Mouse (Mus musculus): ENCODE results near the gene Olfr1378. TPM values are rescaled to one million over a fixed set of nuclear protein-coding genes. Genes with fewer than 3 reads are reported as not detected.

The Olfr1378 gene
- polyA plus RNA-seq, 1 experiment from 2014 or later = not detected

Other genes starting within 250 kb of the Olfr1378 start
- gene Zfp354c, start 138.8 kb upstream of the Olfr1378 start, polyA plus RNA-seq (2014; fragmentation: Nextera tagmentation; extraction: Ambion mirVana) = 18.8 and 35.7 TPM in 2 replicates
- gene Zfp879, start 125.0 kb upstream of the Olfr1378 start, polyA plus RNA-seq (2014; fragmentation: Nextera tagmentation; extraction: Ambion mirVana) = 0.31 and 0.76 TPM in 2 replicates
- gene Grm6, start 115.8 kb upstream of the Olfr1378 start, polyA plus RNA-seq (2014; fragmentation: Nextera tagmentation; extraction: Ambion mirVana) = not detected in 2 replicates
- 8.3 and 9.5 TPM in 2 replicates for gene Zfp454, start 78.9 kb upstream of the Olfr1378 start, polyA plus RNA-seq (2014; fragmentation: Nextera tagmentation; extraction: Ambion mirVana)
- gene Zfp2, start 50.4 kb upstream of the Olfr1378 start, polyA plus RNA-seq (2014; fragmentation: Nextera tagmentation; extraction: Ambion mirVana) = 11.1 and 17.4 TPM in 2 replicates
- 1.2 and 1.7 TPM in 2 replicates for gene Zfp354b, start 34.9 kb upstream of the Olfr1378 start, polyA plus RNA-seq (2014; fragmentation: Nextera tagmentation; extraction: Ambion mirVana)
- gene 4933414I15Rik, start 22.8 kb upstream of the Olfr1378 start, polyA plus RNA-seq (2014; fragmentation: Nextera tagmentation; extraction: Ambion mirVana) = not detected in 2 replicates
- not detected in 2 replicates for gene Prop1, start 12.8 kb upstream of the Olfr1378 start, polyA plus RNA-seq (2014; fragmentation: Nextera tagmentation; extraction: Ambion mirVana)
- not detected in 2 replicates for gene Olfr1377, start 15.4 kb downstream of the Olfr1378 start, polyA plus RNA-seq (2014; fragmentation: Nextera tagmentation; extraction: Ambion mirVana)
- not detected in 2 replicates for gene Olfr51, start 37.1 kb downstream of the Olfr1378 start, polyA plus RNA-seq (2014; fragmentation: Nextera tagmentation; extraction: Ambion mirVana)
- not detected in 2 replicates for gene Olfr54, start 47.7 kb downstream of the Olfr1378 start, polyA plus RNA-seq (2014; fragmentation: Nextera tagmentation; extraction: Ambion mirVana)
- not detected in 2 replicates for gene Olfr1375, start 81.6 kb downstream of the Olfr1378 start, polyA plus RNA-seq (2014; fragmentation: Nextera tagmentation; extraction: Ambion mirVana)
- 7.5 and 11.7 TPM in 2 replicates for gene Zfp354a, start 92.7 kb downstream of the Olfr1378 start, polyA plus RNA-seq (2014; fragmentation: Nextera tagmentation; extraction: Ambion mirVana)

Measured in kidney, embryonic 14.5 days (tissue).